Mouse (Mus musculus) yolk sac, embryonic 10.5 days (tissue): ENCODE measurements around the gene Snrnp35.

Experiments
- DNase-seq: peaks from one replicate; pipeline ENCODE4 v3.0.0-alpha.2; 2017; ENCODE audit warnings: low spot score

Snrnp35 gene

DNA sequence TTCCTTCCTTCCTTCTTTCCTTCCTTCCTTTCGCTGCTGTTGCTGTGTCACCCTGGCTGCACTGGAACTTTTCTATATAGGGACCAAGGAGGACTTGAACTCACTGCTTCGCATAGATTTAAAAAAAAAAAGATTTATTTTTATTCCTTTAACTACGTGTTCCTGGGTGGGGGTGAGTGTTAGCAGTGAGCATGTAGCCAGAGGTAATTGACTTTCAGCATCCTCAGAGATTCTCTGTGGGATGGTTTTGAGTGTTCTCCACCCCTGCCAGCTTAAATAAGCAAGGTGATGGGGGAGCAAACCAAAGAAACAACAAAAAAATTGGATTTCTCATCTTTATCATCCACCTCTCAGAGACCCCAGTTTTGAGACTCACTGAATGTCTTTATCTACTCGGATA is 57.0 kb downstream of the Snrnp35 start:
- no peak for DNase-seq

DNA sequence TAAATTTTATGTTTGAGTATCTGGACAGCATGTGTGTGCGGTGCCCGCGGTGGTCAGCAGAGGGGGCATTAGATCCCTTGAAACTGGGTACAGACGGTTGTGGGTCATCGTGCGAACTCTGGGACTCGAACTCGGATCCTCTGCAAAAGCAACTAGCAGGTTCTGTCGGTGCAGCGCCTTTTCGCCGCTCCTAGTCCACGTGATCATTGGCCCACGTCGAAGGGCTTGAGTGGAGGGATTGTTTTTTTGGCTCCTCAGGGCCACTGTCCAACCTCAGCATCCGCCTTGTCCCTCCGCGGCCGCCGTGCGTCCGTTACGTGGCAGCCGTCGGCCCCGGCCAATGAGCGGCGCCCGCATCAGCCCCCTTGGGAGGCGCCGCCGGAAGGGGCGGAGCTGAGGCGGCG is 57.5 kb downstream of the Snrnp35 start, which contains the start of gene Tmed2:
Gene Tmed2 (plus strand): TSS at position 313 of the 404 bp plus-strand sequence.
- peak; percentile 96 for DNase-seq
